In the genomic region with DNA sequence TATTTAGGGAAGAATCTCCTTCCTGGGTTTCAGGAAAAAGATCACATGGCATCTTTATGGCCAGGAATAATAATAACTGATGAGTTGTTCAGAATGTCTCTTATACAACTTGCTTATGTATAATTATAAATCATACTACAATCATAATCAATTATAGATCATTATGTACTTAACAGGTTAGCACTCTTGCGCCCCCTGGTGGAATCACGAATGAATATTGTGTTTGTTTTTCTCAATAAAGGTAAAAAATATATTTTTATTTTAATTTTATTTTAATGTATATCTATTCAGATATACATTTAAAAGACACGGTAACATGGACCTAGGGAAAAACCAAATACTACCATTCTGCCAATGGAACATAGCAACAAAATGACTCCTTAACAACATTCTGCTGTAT, we compare ENCODE assay signal across 8 mouse cellular contexts.
A peak's percentile ranks its signal among the peaks of the same experiment; 100 is the strongest.
DNase-seq lines count a peak whose midpoint lies in the region; ATAC-seq and TF ChIP-seq lines count a peak whose summit lies in the region.
"Had no signal": no experiment of that assay in that cellular context is flagged by ENCODE, and none has a peak within 500 bp of the region (broad histone marks: within the 10 kb centered on the region; RNA-seq: fewer than 3 reads in every experiment).

No protein-coding gene starts in this region.

- H3K9ac ChIP-seq in kidney, embryonic 16.5 days (replicated peaks; ENCODE audit: low read length): no peak overlapping the region
- H3K9ac ChIP-seq: embryonic facial prominence, embryonic 12.5 days had no signal

- no peaks in the 10 kb centered on the region for H3K27me3 ChIP-seq in kidney, embryonic 16.5 days (ENCODE audit: insufficient read depth, low read length)
- no peaks in the 10 kb centered on the region for H3K27me3 ChIP-seq in E14TG2a.4 (ENCODE audit: insufficient read depth, low read length)
- H3K27me3 ChIP-seq: embryonic facial prominence, embryonic 12.5 days had no signal

- TF ChIP-seq CTCF in E14TG2a.4 (conservative IDR thresholded peaks at IDR 0.05; ENCODE audit: low read length): peak; percentile 43

- no peak overlapping the region for H3K4me2 ChIP-seq in kidney, embryonic 16.5 days (replicated peaks; ENCODE audit: low read depth, low read length)
- H3K4me2 ChIP-seq: embryonic facial prominence, embryonic 12.5 days had no signal

- no peak for ATAC-seq in kidney, embryonic 16.5 days (ENCODE audit: low FRiP score, low TSS enrichment)

- no peaks in the 10 kb centered on the region for H3K36me3 ChIP-seq in kidney, embryonic 16.5 days (ENCODE audit: insufficient read depth, low read length)
- H3K36me3 ChIP-seq in E14TG2a.4 (ENCODE audit: insufficient read depth, low read length): no peaks in the 10 kb centered on the region
- H3K36me3 ChIP-seq: embryonic facial prominence, embryonic 12.5 days had no signal

- H3K9me3 ChIP-seq in kidney, embryonic 16.5 days (ENCODE audit: low read length): no peaks in the 10 kb centered on the region
- peaks cover 9% of the 10 kb centered on the region for H3K9me3 ChIP-seq in E14TG2a.4 (ENCODE audit: low read length)
- H3K9me3 ChIP-seq: embryonic facial prominence, embryonic 12.5 days had no signal

- WGBS in kidney, embryonic 16.5 days: 32% methylated on average over 3 of the region's 3 CpGs

- no peaks in the 10 kb centered on the region for H3K4me1 ChIP-seq in kidney, embryonic 16.5 days (ENCODE audit: insufficient read depth, low read length)
- no peaks in the 10 kb centered on the region for H3K4me1 ChIP-seq in E14TG2a.4 (replicated peaks; ENCODE audit: low read depth, low read length)
- H3K4me1 ChIP-seq: embryonic facial prominence, embryonic 12.5 days had no signal

- DNase-seq in kidney, adult 18-20 months: peak; percentile 5
- DNase-seq in A20 (ENCODE audit: low read depth, low spot score): peak; percentile 2
- peak; percentile 25 for DNase-seq in kidney, postnatal 14 days
- no peak for DNase-seq in natural killer cell, adult 2 months (ENCODE audit: low spot score in 2 of 2)
- no peak for DNase-seq in gastrocnemius, adult 18-20 months (ENCODE audit: low spot score)

- H3K4me3 ChIP-seq in kidney, embryonic 16.5 days (ENCODE audit: low read length): no peak overlapping the region
- no peak overlapping the region for H3K4me3 ChIP-seq in E14TG2a.4 (replicated peaks; ENCODE audit: low read length)
- H3K4me3 ChIP-seq: embryonic facial prominence, embryonic 12.5 days had no signal

- H3K27ac ChIP-seq in kidney, embryonic 16.5 days (ENCODE audit: low read length): no peak overlapping the region
- H3K27ac ChIP-seq: embryonic facial prominence, embryonic 12.5 days had no signal

Comparison
In these comparisons a context has a peak if more than half of its experiments do, and no peak if none do; other contexts are left out.
1. DNase-seq: peak in kidney, adult 18-20 months (single experiment), A20 (single experiment) and kidney, postnatal 14 days (single experiment); none in natural killer cell, adult 2 months (0 of 2) and gastrocnemius, adult 18-20 months (single experiment).